Mouse (Mus musculus) telencephalon, adult 2 months (tissue): ENCODE results near the gene Il1f9.
"Not testable (repeated sequence)": the region's sequence is repeated elsewhere in the genome, so short reads cannot be mapped to it uniquely, and the experiment has no call there.

Experiments used
- DNase-seq: peaks from one replicate; pipeline ENCODE4 v3.0.0-alpha.2; 2011; ENCODE audit warnings: low read depth, low spot score

The Il1f9 gene

GRCm38 (mm10) chr2:24186176-24186575 lies at the start of gene Il1f9:
Il1f9 (plus strand) TSS chr2:24186476.
- DNase-seq: no peak

- DNase-seq: no peak
These were observed 33.4 kb upstream of the Il1f9 start, which contains the start of gene Il1f8 for GRCm38 (mm10) chr2:24152861-24153260. Il1f8 (plus strand) TSS chr2:24153161.

GRCm38 (mm10) chr2:24181683-24182331 lies 4.5 kb upstream of the Il1f9 start:
- peak; percentile 9 for DNase-seq

GRCm38 (mm10) chr2:24182423-24183147 lies 3.7 kb upstream of the Il1f9 start:
- not testable (repeated sequence) for DNase-seq

GRCm38 (mm10) chr2:24184092-24184491 lies 2.2 kb upstream of the Il1f9 start:
- DNase-seq: not testable (repeated sequence)

- no peak for DNase-seq
These were observed 1.3 kb downstream of the Il1f9 start for GRCm38 (mm10) chr2:24187585-24187984.

- no peak for DNase-seq
These were observed 1.9 kb downstream of the Il1f9 start for GRCm38 (mm10) chr2:24188189-24188588.

- DNase-seq: no peak
These were observed 28.8 kb downstream of the Il1f9 start, which contains the start of gene Il1f6 for GRCm38 (mm10) chr2:24215118-24215517. Il1f6 (plus strand) TSS chr2:24215418.

- DNase-seq: no peak
These were observed 40.9 kb downstream of the Il1f9 start for GRCm38 (mm10) chr2:24227191-24227590.
